Mouse (Mus musculus) hindbrain, embryonic 12.5 days (tissue): ENCODE data around the gene Rgs6. TPM values are rescaled to one million over a fixed set of nuclear protein-coding genes. Genes with fewer than 3 reads are reported as not detected.
A peak's percentile ranks its signal among the peaks of the same experiment; 100 is the strongest.

Experiments
- ATAC-seq: fragments of 200-750 bp; cut with Nextera tagmentation; 2 replicates; pipeline ENCODE4 v1.8.0; 2017; ENCODE audit warnings: moderate TSS enrichment; ENCODE audit not compliant: low FRiP score
- H3K27ac ChIP-seq: fragments of 300-500 bp; sonication (generic); 2 replicates; pipeline ENCODE4 v1.5.1; 2016; ENCODE audit warnings: mild to moderate bottlenecking
- H3K27me3 ChIP-seq: fragments of 300-500 bp; sonication (generic); 2 replicates; pipeline ENCODE4 v1.6.1; 2016; ENCODE audit warnings: mild to moderate bottlenecking
- H3K36me3 ChIP-seq: fragments of 300-500 bp; sonication (generic); 2 replicates; pipeline ENCODE4 v1.6.1; 2016; ENCODE audit warnings: mild to moderate bottlenecking
- H3K4me1 ChIP-seq: fragments of 300-500 bp; sonication (generic); 2 replicates; pipeline ENCODE4 v1.6.1; 2016
- H3K4me2 ChIP-seq: fragments of 300-500 bp; sonication (generic); replicated peaks from 2 replicates; pipeline ENCODE4 v1.6.1; 2016; ENCODE audit warnings: mild to moderate bottlenecking
- H3K4me3 ChIP-seq: fragments of 300-500 bp; sonication (generic); 2 replicates; pipeline ENCODE4 v1.5.1; 2016; ENCODE audit warnings: mild to moderate bottlenecking
- H3K9ac ChIP-seq: fragments of 300-500 bp; sonication (generic); 2 replicates; pipeline ENCODE4 v1.6.1; 2016; ENCODE audit warnings: mild to moderate bottlenecking, moderate library complexity
- H3K9me3 ChIP-seq: fragments of 300-500 bp; sonication (generic); replicated peaks from 2 replicates; pipeline ENCODE4 v1.6.1; 2016; ENCODE audit warnings: mild to moderate bottlenecking
- WGBS: fragments of 180-500 bp; shearing (Covaris S2); methylation state at CpG from one replicate; pipeline ENCODE4 v1.1.7; 2016; 5-methylcytosine and 5-hydroxymethylcytosine counted together
- polyA plus RNA-seq: library from polyadenylated mRNA; unstranded; fragments of >200 nt; fragmentation: Nextera tagmentation; extraction: Ambion mirVana; gene quantifications from 2 replicates; pipeline ENCODE4 v1.2.1, GENCODE M21; 2016

The Rgs6 gene
- 2.4 and 3.1 TPM in 2 replicates for polyA plus RNA-seq

- Histone ChIP-seq H3K4me3 (no peak within 1 kb of the TSS), H3K36me3 (no peaks in the 10 kb centered on the region), H3K4me1 (peaks cover 15% of the 10 kb centered on the region; the same call in 1 of the 2 replicates), H3K27ac (no peak within 1 kb of the TSS), H3K4me2 (peak within 1 kb of the TSS; percentile 27; the same call in 1 of the 2 replicates), H3K9ac (no peak within 1 kb of the TSS), H3K27me3 (no peaks in the 10 kb centered on the region), H3K9me3 (no peaks in the 10 kb centered on the region)
- no peak for ATAC-seq
- 73% methylated on average over 2 of the region's 2 CpGs for WGBS
Observed at GRCm38 (mm10) chr12:82588017-82588416, at the start of gene Rgs6. Gene Rgs6 (plus strand): TSS chr12:82588292.

- H3K4me2 ChIP-seq = no peak overlapping the region
- 78% methylated on average over 4 of the region's 4 CpGs for WGBS
- H3K9ac ChIP-seq = no peak overlapping the region
- H3K36me3 ChIP-seq = no peaks in the 10 kb centered on the region
- ATAC-seq = no peak
- peaks cover 8% of the 10 kb centered on the region; the same call in 1 of the 2 replicates for H3K9me3 ChIP-seq
- H3K27me3 ChIP-seq = no peaks in the 10 kb centered on the region
- H3K27ac ChIP-seq = no peak overlapping the region
- no peak overlapping the region for H3K4me3 ChIP-seq
- H3K4me1 ChIP-seq = no peaks in the 10 kb centered on the region
Observed at GRCm38 (mm10) chr12:82547127-82547526, 41.0 kb upstream of the Rgs6 start.

- WGBS = 82% methylated on average over 6 of the region's 6 CpGs
- no peak overlapping the region for H3K27ac ChIP-seq
- peaks cover 8% of the 10 kb centered on the region; the same call in 1 of the 2 replicates for H3K9me3 ChIP-seq
- no peak overlapping the region for H3K4me2 ChIP-seq
- no peaks in the 10 kb centered on the region for H3K27me3 ChIP-seq
- H3K4me3 ChIP-seq = no peak overlapping the region
- H3K36me3 ChIP-seq = no peaks in the 10 kb centered on the region
- no peak for ATAC-seq
- H3K4me1 ChIP-seq = no peaks in the 10 kb centered on the region
- no peak overlapping the region for H3K9ac ChIP-seq
Observed at GRCm38 (mm10) chr12:82549228-82549627, 38.9 kb upstream of the Rgs6 start.

GRCm38 (mm10) chr12:82550076-82550475 lies 38.0 kb upstream of the Rgs6 start:
- WGBS = 86% methylated on average over 7 of the region's 7 CpGs
- H3K4me2 ChIP-seq = no peak overlapping the region
- peaks cover 8% of the 10 kb centered on the region; the same call in 1 of the 2 replicates for H3K9me3 ChIP-seq
- no peaks in the 10 kb centered on the region for H3K36me3 ChIP-seq
- no peak overlapping the region for H3K4me3 ChIP-seq
- no peaks in the 10 kb centered on the region for H3K4me1 ChIP-seq
- no peak overlapping the region for H3K27ac ChIP-seq
- no peak overlapping the region for H3K9ac ChIP-seq
- no peak for ATAC-seq
- H3K27me3 ChIP-seq = no peaks in the 10 kb centered on the region

GRCm38 (mm10) chr12:82552376-82552775 lies 35.7 kb upstream of the Rgs6 start:
- Histone ChIP-seq H3K27ac (no peak overlapping the region), H3K36me3 (no peaks in the 10 kb centered on the region), H3K9me3 (peaks cover 8% of the 10 kb centered on the region; the same call in 1 of the 2 replicates), H3K4me3 (no peak overlapping the region), H3K27me3 (no peaks in the 10 kb centered on the region), H3K9ac (no peak overlapping the region), H3K4me1 (no peaks in the 10 kb centered on the region), H3K4me2 (no peak overlapping the region)
- WGBS = 87% methylated on average over 5 of the region's 5 CpGs
- no peak for ATAC-seq

GRCm38 (mm10) chr12:82562916-82563315 lies 25.2 kb upstream of the Rgs6 start:
- H3K9ac ChIP-seq = no peak overlapping the region
- ATAC-seq = no peak
- no peak overlapping the region for H3K4me2 ChIP-seq
- no peaks in the 10 kb centered on the region for H3K27me3 ChIP-seq
- no peaks in the 10 kb centered on the region for H3K4me1 ChIP-seq
- H3K4me3 ChIP-seq = no peak overlapping the region
- H3K27ac ChIP-seq = no peak overlapping the region
- no peaks in the 10 kb centered on the region for H3K9me3 ChIP-seq
- no peaks in the 10 kb centered on the region for H3K36me3 ChIP-seq

- WGBS = 100% methylated on average over 1 of the region's 1 CpGs
Observed at GRCm38 (mm10) chr12:82568370-82568769, 19.7 kb upstream of the Rgs6 start.

GRCm38 (mm10) chr12:82572706-82573105 lies 15.4 kb upstream of the Rgs6 start:
- Histone ChIP-seq H3K9ac (no peak overlapping the region), H3K27me3 (no peaks in the 10 kb centered on the region), H3K36me3 (no peaks in the 10 kb centered on the region), H3K27ac (no peak overlapping the region), H3K4me3 (no peak overlapping the region), H3K9me3 (no peaks in the 10 kb centered on the region), H3K4me1 (no peaks in the 10 kb centered on the region), H3K4me2 (no peak overlapping the region)
- 100% methylated on average over 1 of the region's 1 CpGs for WGBS
- ATAC-seq = no peak

More at GRCm38 (mm10) chr12:82568370-82568769, 19.7 kb upstream of the Rgs6 start:
- Histone ChIP-seq H3K9me3 (no peaks in the 10 kb centered on the region), H3K4me2 (no peak overlapping the region), H3K4me1 (no peaks in the 10 kb centered on the region), H3K27ac (no peak overlapping the region), H3K27me3 (no peaks in the 10 kb centered on the region), H3K36me3 (no peaks in the 10 kb centered on the region), H3K4me3 (no peak overlapping the region), H3K9ac (no peak overlapping the region)
- ATAC-seq = no peak

GRCm38 (mm10) chr12:82586592-82586991 lies 1.5 kb upstream of the Rgs6 start:
- H3K27ac ChIP-seq = no peak overlapping the region
- H3K4me1 ChIP-seq = peaks cover 15% of the 10 kb centered on the region; the same call in 1 of the 2 replicates
- no peak overlapping the region for H3K4me3 ChIP-seq
- H3K4me2 ChIP-seq = no peak overlapping the region
- H3K9me3 ChIP-seq = no peaks in the 10 kb centered on the region
- no peaks in the 10 kb centered on the region for H3K27me3 ChIP-seq
- H3K36me3 ChIP-seq = no peaks in the 10 kb centered on the region
- 44% methylated on average over 7 of the region's 7 CpGs for WGBS
- H3K9ac ChIP-seq = no peak overlapping the region
- no peak for ATAC-seq

- Histone ChIP-seq H3K36me3 (no peaks in the 10 kb centered on the region), H3K27ac (no peak overlapping the region), H3K27me3 (no peaks in the 10 kb centered on the region), H3K4me1 (peaks cover 15% of the 10 kb centered on the region; the same call in 1 of the 2 replicates), H3K4me2 (no peak overlapping the region), H3K4me3 (no peak overlapping the region), H3K9me3 (no peaks in the 10 kb centered on the region), H3K9ac (no peak overlapping the region)
- ATAC-seq = no peak
- WGBS = 48% methylated on average over 7 of the region's 7 CpGs
Observed at GRCm38 (mm10) chr12:82587348-82587895, 670 bp upstream of the Rgs6 start.

GRCm38 (mm10) chr12:82588846-82589630 lies 946 bp downstream of the Rgs6 start:
- peak overlapping the region; percentile 27; the same call in 1 of the 2 replicates for H3K4me2 ChIP-seq

GRCm38 (mm10) chr12:82599011-82599410 lies 10.9 kb downstream of the Rgs6 start:
- Histone ChIP-seq H3K9me3 (no peaks in the 10 kb centered on the region), H3K9ac (no peak overlapping the region), H3K27ac (no peak overlapping the region), H3K4me1 (no peaks in the 10 kb centered on the region), H3K36me3 (no peaks in the 10 kb centered on the region), H3K4me3 (no peak overlapping the region), H3K27me3 (no peaks in the 10 kb centered on the region), H3K4me2 (no peak overlapping the region)
- WGBS = 93% methylated on average over 2 of the region's 2 CpGs
- ATAC-seq = no peak

More at GRCm38 (mm10) chr12:82588846-82589630, 946 bp downstream of the Rgs6 start:
- ATAC-seq = 0 out of 2 replicates have a peak, but pooled peaks have one; percentile 16
- Histone ChIP-seq H3K4me3 (no peak overlapping the region), H3K9me3 (0 out of 2 replicates have a peak, but pooled peaks cover 4% of the 10 kb centered on the region), H3K4me1 (peaks cover 15% of the 10 kb centered on the region; the same call in 1 of the 2 replicates), H3K27me3 (no peaks in the 10 kb centered on the region), H3K27ac (no peak overlapping the region), H3K36me3 (no peaks in the 10 kb centered on the region), H3K9ac (no peak overlapping the region)
- WGBS = 30% methylated on average over 18 of the region's 19 CpGs
